Mouse (Mus musculus) spleen, postnatal 14 days (tissue): Measurements from ENCODE around the gene Faf2.

Source experiments
- DNase-seq, 2 experiments: peaks; one replicate each; pipeline ENCODE4 v3.0.0; 2021 to 2022; ENCODE audit warnings: low spot score in 2 of 2

Faf2 gene

DNA sequence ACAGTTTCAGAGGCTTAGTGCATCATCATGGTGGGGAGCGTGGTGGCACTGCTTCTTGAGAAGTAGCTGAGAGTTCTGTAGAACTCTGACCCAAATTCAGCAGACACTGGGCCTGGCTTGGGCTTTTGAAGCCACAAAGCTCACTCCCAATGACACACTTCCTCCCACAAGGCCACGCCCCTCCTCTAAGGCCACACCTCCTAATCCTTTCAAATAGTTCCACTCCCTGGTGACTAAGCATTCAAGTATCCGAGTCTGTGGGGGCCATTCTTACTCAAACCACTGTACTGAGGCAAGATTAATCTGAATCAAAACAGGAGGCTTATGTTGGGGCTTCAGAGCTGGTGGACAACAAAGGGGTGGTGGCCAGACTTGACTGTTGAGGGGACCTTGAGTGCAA is 89.3 kb downstream of the Faf2 start:
- DNase-seq, result no peak
